Mouse (Mus musculus): ENCODE results near the gene Slc39a13. TPM values are rescaled to one million over a fixed set of nuclear protein-coding genes. Genes with fewer than 3 reads are reported as not detected.
"Not testable (repeated sequence)": the region's sequence is repeated elsewhere in the genome, so short reads cannot be mapped to it uniquely, and the experiment has no call there.

The Slc39a13 gene
- total RNA-seq, 2 experiments from 2014 or later = 30.6 to 41.6 TPM

GRCm38 (mm10) chr2:91033000-91033399, 37.2 kb downstream of the Slc39a13 start:
- intact Hi-C loops (cut with DNase I) = no loop called here
- no peak for DNase-seq

- DNase-seq = no peak
- intact Hi-C loops (cut with DNase I) = no loop called here
These were observed 39.0 kb downstream of the Slc39a13 start for GRCm38 (mm10) chr2:91031216-91031615.

- intact Hi-C loops (cut with DNase I) = no loop called here
- no peak for DNase-seq
These were observed 42.6 kb downstream of the Slc39a13 start for GRCm38 (mm10) chr2:91027391-91028214.

- intact Hi-C loops (cut with DNase I) = no loop called here
- DNase-seq = no peak
These were observed 43.7 kb downstream of the Slc39a13 start for GRCm38 (mm10) chr2:91026491-91026890.

GRCm38 (mm10) chr2:91025081-91025516, 45.1 kb downstream of the Slc39a13 start:
- intact Hi-C loops (cut with DNase I) = no loop called here
- DNase-seq = no peak

- DNase-seq = no peak
- intact Hi-C loops (cut with DNase I) = no loop called here
These were observed 46.3 kb downstream of the Slc39a13 start for GRCm38 (mm10) chr2:91023956-91024355.

GRCm38 (mm10) chr2:91023131-91023530, 47.1 kb downstream of the Slc39a13 start:
- intact Hi-C loops (cut with DNase I) = no loop called here

GRCm38 (mm10) chr2:91022266-91022665, 48.0 kb downstream of the Slc39a13 start:
- DNase-seq; intact Hi-C loops (cut with DNase I): not testable (repeated sequence)

More at GRCm38 (mm10) chr2:91023131-91023530, 47.1 kb downstream of the Slc39a13 start:
- no peak for DNase-seq

- DNase-seq = no peak
- intact Hi-C loops (cut with DNase I) = loop anchor here (10.0 kb wide), 1 partner anchor 155 kb away; no protein-coding TSS in a partner anchor
These were observed 50.3 kb downstream of the Slc39a13 start for GRCm38 (mm10) chr2:91019911-91020310.

- peak; percentile 20 for DNase-seq
- intact Hi-C loops (cut with DNase I) = loop anchor here (10.0 kb wide), 1 partner anchor 153 kb away; no protein-coding TSS in a partner anchor
These were observed 52.0 kb downstream of the Slc39a13 start for GRCm38 (mm10) chr2:91018061-91018788.

- intact Hi-C loops (cut with DNase I) = loop anchor here (10.0 kb wide), 1 partner anchor 151 kb away; no protein-coding TSS in a partner anchor
- no peak for DNase-seq
These were observed 54.8 kb downstream of the Slc39a13 start for GRCm38 (mm10) chr2:91015386-91015785.

GRCm38 (mm10) chr2:91013881-91014280, 56.3 kb downstream of the Slc39a13 start:
- intact Hi-C loops (cut with DNase I) = loop anchor here (10.0 kb wide), 1 partner anchor 149 kb away; no protein-coding TSS in a partner anchor
- DNase-seq = no peak

Other genes starting within 250 kb of the Slc39a13 start
- gene Mtch2, start 223.3 kb downstream of the Slc39a13 start, total RNA-seq (2021) = 100 to 1,000 TPM; 141 to 148 TPM
- 100 to 1,000 TPM; 143 TPM for gene C1qtnf4, start 184.6 kb downstream of the Slc39a13 start, total RNA-seq (2021)
- 10 to 100 TPM; 37.5 to 43.6 TPM for gene Kbtbd4, start 165.7 kb downstream of the Slc39a13 start, total RNA-seq (2021)
- 100 to 1,000 TPM; 158 to 162 TPM for gene Ndufs3, start 165.6 kb downstream of the Slc39a13 start, total RNA-seq (2021)
- 100 to 1,000 TPM; 133 to 142 TPM for gene Celf1, start 130.0 kb downstream of the Slc39a13 start, total RNA-seq (2021)
- not detected for gene Rapsn, start 34.8 kb downstream of the Slc39a13 start, total RNA-seq (2021)
- 100 to 1,000 TPM; 190 to 192 TPM for gene Psmc3, start 16.4 kb downstream of the Slc39a13 start, total RNA-seq (2021)
- gene Spi1, start 12.0 kb upstream of the Slc39a13 start, total RNA-seq (2021) = 1 to 10 TPM; 3.0 to 3.2 TPM
- gene Mybpc3, start 47.7 kb upstream of the Slc39a13 start, total RNA-seq (2021) = not detected
- 100 to 1,000 TPM; 125 to 135 TPM for gene Madd, start 113.4 kb upstream of the Slc39a13 start, total RNA-seq (2021)
- 1 to 10 TPM; 1.1 to 1.4 TPM for gene Nr1h3, start 132.4 kb upstream of the Slc39a13 start, total RNA-seq (2021)
- 10 to 100 TPM; 38.4 to 43.1 TPM for gene Acp2, start 132.5 kb upstream of the Slc39a13 start, total RNA-seq (2021)
- 10 to 100 TPM; 12.3 to 12.8 TPM for gene Ddb2, start 166.6 kb upstream of the Slc39a13 start, total RNA-seq (2021)
- gene Pacsin3, start 185.5 kb upstream of the Slc39a13 start, total RNA-seq (2021) = 10 to 100 TPM; 15.3 to 22.4 TPM
- gene Arfgap2, start 194.6 kb upstream of the Slc39a13 start, total RNA-seq (2021) = 10 to 100 TPM; 53.9 to 59.8 TPM